Mouse (Mus musculus) frontal cortex, adult 2 months (tissue): Measurements from ENCODE around the gene Med17. TPM values are rescaled to one million over a fixed set of nuclear protein-coding genes. Genes with fewer than 3 reads are reported as not detected.
A peak's percentile ranks its signal among the peaks of the same experiment; 100 is the strongest.

Experiments
- DNase-seq, 2 experiments: peaks; one replicate each; pipeline ENCODE4 v3.0.0; 2022; ENCODE audit warnings: low spot score in 1 of 2; ENCODE audit errors: extremely low spot score in 1 of 2
- polyA plus RNA-seq: library from polyadenylated mRNA; depleted of rRNA; stranded (reverse); fragments of >200 nt; gene quantifications from 2 replicates; pipeline ENCODE4 v1.2.3, GENCODE M21; 2012

Med17 gene
- polyA plus RNA-seq, 1 experiment, result 48.7 TPM

GRCm38 (mm10) chr9:15289251-15289650, 9.5 kb upstream of the Med17 start:
- DNase-seq, result no peak

GRCm38 (mm10) chr9:15288402-15288801, 8.7 kb upstream of the Med17 start:
- DNase-seq, result no peak

- DNase-seq, result no peak
Observed at GRCm38 (mm10) chr9:15287846-15288245, 8.1 kb upstream of the Med17 start.

- no peak for DNase-seq
Observed at GRCm38 (mm10) chr9:15285443-15285842, 5.7 kb upstream of the Med17 start.

- DNase-seq, result no peak
Observed at GRCm38 (mm10) chr9:15280491-15280879, 754 bp upstream of the Med17 start.

- no peak for DNase-seq
Observed at GRCm38 (mm10) chr9:15279139-15279648, 537 bp downstream of the Med17 start.

GRCm38 (mm10) chr9:15278343-15278742, 1.4 kb downstream of the Med17 start:
- no peak for DNase-seq

GRCm38 (mm10) chr9:15276855-15277254, 2.9 kb downstream of the Med17 start:
- no peak for DNase-seq

- no peak for DNase-seq
Observed at GRCm38 (mm10) chr9:15273981-15274380, 5.8 kb downstream of the Med17 start.

- DNase-seq, result no peak
Observed at GRCm38 (mm10) chr9:15263487-15263886, 16.2 kb downstream of the Med17 start.

- no peak for DNase-seq
Observed at GRCm38 (mm10) chr9:15261980-15262379, 17.8 kb downstream of the Med17 start.

GRCm38 (mm10) chr9:15256214-15256613, 23.5 kb downstream of the Med17 start:
- DNase-seq, result no peak

GRCm38 (mm10) chr9:15254501-15254900, 25.2 kb downstream of the Med17 start:
- DNase-seq, result no peak

- DNase-seq, result no peak
Observed at GRCm38 (mm10) chr9:15252196-15252595, 27.5 kb downstream of the Med17 start.

GRCm38 (mm10) chr9:15250376-15250775, 29.4 kb downstream of the Med17 start:
- no peak for DNase-seq

GRCm38 (mm10) chr9:15245319-15246075, 34.2 kb downstream of the Med17 start:
- no peak for DNase-seq

GRCm38 (mm10) chr9:15242130-15242529, 37.6 kb downstream of the Med17 start:
- DNase-seq, result no peak

GRCm38 (mm10) chr9:15241596-15241939, 38.2 kb downstream of the Med17 start:
- DNase-seq, result peak in 1 of 2 experiments; percentile 70

- DNase-seq, result no peak
Observed at GRCm38 (mm10) chr9:15240863-15241595, 38.7 kb downstream of the Med17 start.

GRCm38 (mm10) chr9:15240006-15240405, 39.7 kb downstream of the Med17 start:
- DNase-seq, result no peak

- DNase-seq, result peak in 1 of 2 experiments; percentile 50
Observed at GRCm38 (mm10) chr9:15239042-15239925, 40.4 kb downstream of the Med17 start, which contains the start of gene Vstm5. Gene Vstm5, plus strand, starts transcription at chr9:15239045.
